Mouse (Mus musculus) layer of hippocampus, adult 8-10 months (tissue): ENCODE measurements around the gene Mrps16. TPM values are rescaled to one million over a fixed set of nuclear protein-coding genes. Genes with fewer than 3 reads are reported as not detected.
A peak's percentile ranks its signal among the peaks of the same experiment; 100 is the strongest.

Source experiments
- DNase-seq, 2 experiments: peaks; one replicate each; pipeline ENCODE4 v3.0.0; 2022; ENCODE audit warnings: low spot score in 2 of 2
- total RNA-seq, 4 experiments: library from RNA; stranded (reverse); gene quantifications; 2 replicates each; pipeline ENCODE4 v1.2.4; 2022

Gene Mrps16
- total RNA-seq: 10 to 100 TPM; 30.8 to 41.2 (median 35.5) TPM

GRCm38 (mm10) chr14:20393205-20393913, at the start of gene Mrps16:
Mrps16 (minus strand) TSS chr14:20393634.
- peak; percentile 93 to 95 for DNase-seq

DNA sequence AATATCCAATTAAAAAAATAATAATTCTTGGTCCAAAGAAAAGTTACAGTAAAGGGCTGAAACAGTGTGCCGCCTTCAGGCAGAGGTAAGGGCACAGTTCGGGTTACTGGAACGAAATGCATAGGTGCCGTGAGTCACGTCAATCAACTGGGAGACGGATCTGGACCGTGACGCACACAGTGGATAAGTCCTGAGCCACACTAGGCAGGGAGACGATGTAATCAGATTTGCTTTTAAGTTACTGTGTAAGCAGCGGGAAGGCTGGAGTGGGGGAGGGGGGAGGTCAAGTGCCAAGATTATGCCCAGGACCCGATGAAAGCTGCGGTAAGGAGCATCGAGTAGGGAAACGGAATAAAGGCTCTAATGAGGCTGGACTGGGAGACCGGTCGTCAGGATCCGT, 48.8 kb upstream of the Mrps16 start:
- DNase-seq: no peak

DNA sequence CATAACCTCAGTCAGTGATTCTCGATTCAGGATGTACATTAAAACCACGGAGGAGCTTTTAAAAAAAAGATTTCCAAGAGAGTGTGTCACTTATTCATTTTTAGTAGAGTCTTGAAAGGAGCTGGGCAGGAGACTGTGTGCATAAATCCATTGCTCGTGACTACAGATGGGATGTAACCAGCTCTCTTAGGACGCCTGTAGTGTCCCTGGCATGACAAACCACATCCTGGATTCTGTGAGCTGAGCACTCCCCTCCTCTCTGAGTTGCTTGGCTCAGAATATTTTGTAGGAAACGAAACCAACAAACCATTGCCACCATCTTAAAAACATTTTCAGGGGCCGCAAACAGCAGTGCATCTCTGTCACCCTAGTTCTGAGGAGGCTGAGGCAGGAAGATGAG, 43.5 kb upstream of the Mrps16 start:
- no peak for DNase-seq

DNA sequence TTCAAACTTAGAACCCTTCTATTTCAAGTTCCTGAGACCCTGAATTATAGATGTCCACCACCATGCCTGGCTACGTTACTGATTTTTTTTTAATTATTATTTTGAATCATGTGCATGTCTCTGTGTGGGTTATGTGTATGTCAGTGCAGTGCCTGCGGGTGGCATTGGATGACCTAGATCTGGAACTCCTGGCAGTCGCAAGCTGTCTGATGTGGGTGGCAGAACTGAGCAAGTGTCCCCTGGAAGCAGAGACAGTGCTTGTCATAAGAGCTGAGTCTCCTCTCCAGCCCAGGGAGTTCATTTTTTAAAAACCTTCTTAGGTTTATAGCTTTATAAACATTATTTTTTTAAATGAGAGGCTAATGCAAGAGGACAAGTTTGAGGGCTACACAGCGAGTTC, 39.0 kb upstream of the Mrps16 start:
- DNase-seq: no peak

GRCm38 (mm10) chr14:20431726-20432125, 38.3 kb upstream of the Mrps16 start:
- no peak for DNase-seq

DNA sequence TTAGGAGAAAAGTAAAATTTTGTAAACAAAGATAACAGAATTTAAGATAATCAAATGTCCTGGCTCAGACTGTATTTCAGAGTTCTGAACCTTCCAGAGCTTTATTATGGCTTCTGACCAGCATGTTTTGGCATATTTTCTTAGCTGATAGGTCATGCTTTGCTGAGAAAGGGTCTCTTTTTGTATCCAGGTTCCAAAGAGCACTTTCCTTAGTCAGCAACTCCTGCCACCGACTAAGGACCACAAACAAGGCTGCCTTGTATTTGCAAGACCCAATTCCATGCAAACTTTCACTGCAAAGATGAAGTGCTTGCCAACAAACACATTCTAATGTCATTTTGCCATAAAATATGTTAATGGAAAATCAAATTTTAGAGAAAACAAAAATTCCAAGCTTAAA, 36.4 kb upstream of the Mrps16 start:
- DNase-seq: no peak

- no peak for DNase-seq
Measured at GRCm38 (mm10) chr14:20428593-20428992, 35.2 kb upstream of the Mrps16 start.

- no peak for DNase-seq
Measured at GRCm38 (mm10) chr14:20423046-20423445, 29.6 kb upstream of the Mrps16 start.

GRCm38 (mm10) chr14:20422257-20422656, 28.8 kb upstream of the Mrps16 start:
- DNase-seq: no peak

GRCm38 (mm10) chr14:20400071-20400470, 6.6 kb upstream of the Mrps16 start:
- no peak for DNase-seq

GRCm38 (mm10) chr14:20398864-20399263, 5.4 kb upstream of the Mrps16 start:
- no peak for DNase-seq

DNA sequence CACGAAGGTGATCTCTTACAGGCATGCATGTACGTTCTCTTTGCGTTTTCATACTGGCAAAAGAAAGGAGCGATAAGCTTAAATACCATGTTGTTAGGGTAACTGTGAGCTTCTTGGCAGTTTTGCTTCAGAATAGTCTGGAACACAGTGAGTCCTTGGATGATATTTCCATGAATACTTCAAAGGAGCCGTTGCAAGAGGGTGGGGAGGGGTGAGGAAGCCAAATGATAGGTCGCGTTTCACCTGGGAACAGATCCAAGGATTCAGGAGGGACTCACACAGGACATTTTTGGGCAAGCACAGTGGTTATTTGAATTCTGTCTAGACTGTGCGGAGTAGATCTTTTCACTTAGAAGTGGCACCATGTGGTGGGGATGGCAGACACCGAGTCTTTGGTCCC, 3.8 kb upstream of the Mrps16 start:
- no peak for DNase-seq

- no peak for DNase-seq
Measured at GRCm38 (mm10) chr14:20392326-20392725, 1.1 kb downstream of the Mrps16 start.

- DNase-seq: no peak
Measured at GRCm38 (mm10) chr14:20389446-20390079, 3.9 kb downstream of the Mrps16 start.

DNA sequence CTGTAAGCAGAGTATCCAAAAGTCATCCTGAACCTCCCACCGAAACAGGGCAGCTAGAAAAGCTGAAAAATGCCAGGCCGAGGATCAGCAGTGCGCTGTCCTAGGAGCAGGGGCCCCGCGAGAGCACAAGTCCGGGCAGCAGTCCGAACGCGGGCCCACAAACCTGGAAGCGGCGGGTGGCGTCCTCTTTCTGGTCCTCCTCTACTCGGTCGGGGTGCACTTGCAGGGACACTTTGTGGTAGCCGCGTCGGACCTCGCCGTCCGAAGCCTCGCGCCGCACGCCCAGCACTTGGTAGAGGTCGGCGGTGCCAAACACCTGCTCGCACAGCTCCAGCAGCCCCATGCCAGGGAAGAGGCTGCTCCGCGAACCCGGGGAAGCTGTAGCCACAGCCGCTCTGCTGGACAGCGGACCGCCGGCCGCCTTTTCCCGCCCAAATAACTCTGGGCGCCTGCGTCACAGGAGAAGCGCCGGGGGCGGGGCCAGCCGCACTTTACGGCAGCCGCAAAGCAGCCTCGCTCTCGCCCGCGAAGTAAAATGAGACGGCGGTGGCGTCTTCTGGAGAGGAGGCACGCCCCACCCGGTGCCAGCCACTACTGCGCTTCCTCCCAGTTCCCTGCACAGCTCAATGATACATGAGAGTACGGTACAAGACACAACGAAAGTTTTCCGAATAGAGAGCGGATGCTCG, 4.8 kb downstream of the Mrps16 start, which contains the start of gene Dnajc9:
Gene Dnajc9, minus strand, starts transcription at position 470 of the 689 bp plus-strand sequence.
- DNase-seq: peak; percentile 90 to 92

GRCm38 (mm10) chr14:20379753-20380430, 13.5 kb downstream of the Mrps16 start:
- DNase-seq: no peak

GRCm38 (mm10) chr14:20379087-20379640, 14.3 kb downstream of the Mrps16 start:
- no peak for DNase-seq

GRCm38 (mm10) chr14:20378313-20379061, 14.9 kb downstream of the Mrps16 start:
- no peak for DNase-seq

- DNase-seq: no peak
Measured at GRCm38 (mm10) chr14:20377112-20377521, 16.3 kb downstream of the Mrps16 start.

GRCm38 (mm10) chr14:20371854-20372253, 21.6 kb downstream of the Mrps16 start:
- no peak for DNase-seq

GRCm38 (mm10) chr14:20370798-20371197, 22.6 kb downstream of the Mrps16 start:
- no peak for DNase-seq
